Mouse (Mus musculus) bone marrow macrophage, adult 2 months (primary cell): ENCODE measurements around the gene Psip1.

Experiments used
- CTCF ChIP-seq: IDR thresholded peaks from 2 replicates; pipeline ENCODE4 v1.5.1; 2012; ENCODE audit warnings: low read depth, mild to moderate bottlenecking, low read length, moderate library complexity
- POLR2A ChIP-seq: IDR thresholded peaks from 2 replicates; pipeline ENCODE4 v1.6.1; 2012; ENCODE audit warnings: mild to moderate bottlenecking, low read depth, low read length, borderline replicate concordance

GRCm38 (mm10) chr4:83428845-83429244 is 57.4 kb downstream of the Psip1 start:
- TF ChIP-seq POLR2A = no peak
- TF ChIP-seq CTCF = no peak
